Mouse (Mus musculus) Muller cell, postnatal 12 days (primary cell): Measurements from ENCODE around the gene Cdca4.

Experiments
- DNase-seq: peaks from one replicate; pipeline ENCODE4 v3.0.0-alpha.2; 2015; ENCODE audit errors: inconsistent ontology term

Cdca4 gene

GRCm38 (mm10) chr12:112829244-112829864 lies at the start of gene Cdca4:
Cdca4 (minus strand) TSS chr12:112829423.
- peak; percentile 100 for DNase-seq

GRCm38 (mm10) chr12:112877607-112878020 lies 48.4 kb upstream of the Cdca4 start:
- no peak for DNase-seq

- DNase-seq, result no peak
These were observed 47.9 kb upstream of the Cdca4 start for GRCm38 (mm10) chr12:112877073-112877576.

- peak; percentile 91 for DNase-seq
These were observed 47.3 kb upstream of the Cdca4 start for GRCm38 (mm10) chr12:112876332-112877072.

- DNase-seq, result peak; percentile 95
These were observed 46.2 kb upstream of the Cdca4 start for GRCm38 (mm10) chr12:112875225-112876013.

- DNase-seq, result no peak
These were observed 45.0 kb upstream of the Cdca4 start for GRCm38 (mm10) chr12:112874199-112874598.

- DNase-seq, result peak; percentile 50
These were observed 44.4 kb upstream of the Cdca4 start for GRCm38 (mm10) chr12:112873452-112874190.

GRCm38 (mm10) chr12:112872991-112873390 lies 43.8 kb upstream of the Cdca4 start:
- DNase-seq, result no peak

- no peak for DNase-seq
These were observed 42.0 kb upstream of the Cdca4 start for GRCm38 (mm10) chr12:112871272-112871671.

GRCm38 (mm10) chr12:112870775-112871174 lies 41.6 kb upstream of the Cdca4 start:
- no peak for DNase-seq

- DNase-seq, result no peak
These were observed 40.6 kb upstream of the Cdca4 start for GRCm38 (mm10) chr12:112869783-112870204.

GRCm38 (mm10) chr12:112868178-112869087 lies 39.2 kb upstream of the Cdca4 start, which contains the start of gene Gpr132:
Gpr132 (minus strand) TSS chr12:112868228.
- no peak for DNase-seq

GRCm38 (mm10) chr12:112867106-112867674 lies 38.0 kb upstream of the Cdca4 start:
- no peak for DNase-seq

- DNase-seq, result peak; percentile 90
These were observed 37.4 kb upstream of the Cdca4 start for GRCm38 (mm10) chr12:112866467-112867080.

- DNase-seq, result no peak
These were observed 35.6 kb upstream of the Cdca4 start for GRCm38 (mm10) chr12:112864804-112865203.

GRCm38 (mm10) chr12:112861911-112862321 lies 32.7 kb upstream of the Cdca4 start:
- peak; percentile 81 for DNase-seq

GRCm38 (mm10) chr12:112860765-112861164 lies 31.5 kb upstream of the Cdca4 start:
- no peak for DNase-seq

- no peak for DNase-seq
These were observed 30.7 kb upstream of the Cdca4 start for GRCm38 (mm10) chr12:112859930-112860329.

GRCm38 (mm10) chr12:112858581-112859336 lies 29.5 kb upstream of the Cdca4 start:
- DNase-seq, result no peak
